Mouse (Mus musculus): ENCODE results near the gene Homer1.

DNA sequence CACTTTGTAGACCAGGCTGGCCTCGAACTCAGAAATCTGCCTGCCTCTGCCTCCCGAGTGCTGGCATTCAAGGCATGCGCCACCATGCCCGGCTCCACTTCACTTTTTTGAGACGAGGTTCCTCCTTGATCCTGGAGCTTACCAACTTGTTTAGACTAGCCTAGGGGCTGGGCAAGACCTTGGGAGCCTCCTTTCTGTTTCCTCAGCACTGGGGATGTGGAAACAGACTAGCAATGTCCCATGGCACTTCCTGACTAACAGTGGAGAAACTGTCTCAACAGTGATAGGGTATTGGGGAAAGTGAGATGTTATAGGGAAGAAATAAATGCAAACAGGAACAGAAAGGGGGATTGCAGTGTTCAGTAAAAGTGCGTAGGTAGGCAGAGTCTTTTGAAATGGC, 47.7 kb upstream of the Homer1 start:
- TF ChIP-seq CEBPB (IDR thresholded peaks at IDR 0.05; ENCODE audit: insufficient read depth, poor library complexity, severe bottlenecking) (no peak), POLR2A (IDR thresholded peaks at IDR 0.05; ENCODE audit: insufficient read length, low read depth) (no peak), SRF (IDR thresholded peaks at IDR 0.05; ENCODE audit: control insufficient read depth, insufficient read length, low read depth) (no peak)
